Mouse (Mus musculus) neural tube, embryonic 12.5 days (tissue): Measurements from ENCODE around the gene Cpne9. TPM values are rescaled to one million over a fixed set of nuclear protein-coding genes. Genes with fewer than 3 reads are reported as not detected.

Experiments
- ATAC-seq: fragments of 200-750 bp; cut with Nextera tagmentation; 2 replicates; pipeline ENCODE4 v1.8.0; 2017; ENCODE audit warnings: low read depth, mild to moderate bottlenecking, moderate TSS enrichment, moderate library complexity; ENCODE audit not compliant: low FRiP score
- H3K27ac ChIP-seq: fragments of 300-500 bp; sonication (generic); 2 replicates; pipeline ENCODE4 v1.5.1; 2016
- H3K27me3 ChIP-seq: fragments of 300-500 bp; sonication (generic); replicated peaks from 2 replicates; pipeline ENCODE4 v1.6.1; 2016; ENCODE audit warnings: mild to moderate bottlenecking
- H3K36me3 ChIP-seq: fragments of 300-500 bp; sonication (generic); 2 replicates; pipeline ENCODE4 v1.6.1; 2016; ENCODE audit warnings: mild to moderate bottlenecking
- H3K4me1 ChIP-seq: fragments of 300-500 bp; sonication (generic); 2 replicates; pipeline ENCODE4 v1.6.1; 2016
- H3K4me2 ChIP-seq: fragments of 300-500 bp; sonication (generic); replicated peaks from 2 replicates; pipeline ENCODE4 v1.6.1; 2016; ENCODE audit warnings: mild to moderate bottlenecking
- H3K4me3 ChIP-seq: fragments of 300-500 bp; sonication (generic); 2 replicates; pipeline ENCODE4 v1.5.1; 2016
- H3K9ac ChIP-seq: fragments of 300-500 bp; sonication (generic); 2 replicates; pipeline ENCODE4 v1.6.1; 2016; ENCODE audit warnings: mild to moderate bottlenecking
- H3K9me3 ChIP-seq: fragments of 300-500 bp; sonication (generic); 2 replicates; pipeline ENCODE4 v1.6.1; 2016; ENCODE audit warnings: mild to moderate bottlenecking
- WGBS: fragments of 180-500 bp; shearing (Covaris S2); methylation state at CpG from one replicate; pipeline ENCODE4 v1.1.7; 2016; 5-methylcytosine and 5-hydroxymethylcytosine counted together
- polyA plus RNA-seq: library from polyadenylated mRNA; unstranded; fragments of >200 nt; fragmentation: Nextera tagmentation; extraction: Ambion mirVana; gene quantifications from 2 replicates; pipeline ENCODE4 v1.2.1, GENCODE M21; 2016

Gene Cpne9
- polyA plus RNA-seq, 1 experiment from 2014 or later: 0.56 TPM

- no peaks in the 10 kb centered on the region for H3K4me1 ChIP-seq
- ATAC-seq: no peak
- WGBS: 83% methylated on average over 2 of the region's 2 CpGs
- no peak overlapping the region for H3K9ac ChIP-seq
- no peak overlapping the region for H3K4me3 ChIP-seq
- H3K27me3 ChIP-seq: no peaks in the 10 kb centered on the region
- no peak overlapping the region for H3K27ac ChIP-seq
- no peaks in the 10 kb centered on the region for H3K36me3 ChIP-seq
- no peak overlapping the region for H3K4me2 ChIP-seq
- no peaks in the 10 kb centered on the region for H3K9me3 ChIP-seq
Observed at GRCm38 (mm10) chr6:113296046-113296445, 13.9 kb downstream of the Cpne9 start.

DNA sequence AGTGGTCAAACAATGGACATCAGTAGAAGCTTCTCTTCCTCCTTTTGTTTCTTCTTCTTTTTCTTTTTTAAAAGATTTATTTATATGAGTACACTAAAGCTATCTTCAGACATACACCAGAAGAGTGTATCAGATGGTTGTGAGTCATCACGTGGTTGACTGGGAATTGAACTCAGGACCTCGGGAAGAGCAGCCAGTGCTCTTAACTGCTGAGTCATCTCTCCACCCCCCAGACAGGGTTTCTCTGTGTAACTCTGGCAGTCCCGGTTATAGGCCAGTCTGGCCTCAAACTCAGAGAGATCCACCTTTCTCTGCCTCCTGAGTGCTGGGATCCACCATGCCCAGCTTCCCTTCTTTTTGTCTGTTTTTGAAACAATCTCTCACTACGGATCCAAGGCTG, 14.5 kb downstream of the Cpne9 start:
- H3K36me3 ChIP-seq: no peaks in the 10 kb centered on the region
- no peak for ATAC-seq
- H3K4me3 ChIP-seq: no peak overlapping the region
- H3K4me2 ChIP-seq: no peak overlapping the region
- H3K9me3 ChIP-seq: no peaks in the 10 kb centered on the region
- no peaks in the 10 kb centered on the region for H3K27me3 ChIP-seq
- H3K27ac ChIP-seq: no peak overlapping the region
- no peaks in the 10 kb centered on the region for H3K4me1 ChIP-seq
- WGBS: 76% methylated on average over 4 of the region's 4 CpGs
- no peak overlapping the region for H3K9ac ChIP-seq

- no peak for ATAC-seq
- Histone ChIP-seq H3K4me3 (no peak overlapping the region), H3K9me3 (no peaks in the 10 kb centered on the region), H3K27me3 (no peaks in the 10 kb centered on the region), H3K9ac (no peak overlapping the region), H3K4me2 (no peak overlapping the region), H3K36me3 (no peaks in the 10 kb centered on the region), H3K4me1 (peaks cover 4% of the 10 kb centered on the region; the same call in 1 of the 2 replicates), H3K27ac (no peak overlapping the region)
- 84% methylated on average over 5 of the region's 5 CpGs for WGBS
Observed at GRCm38 (mm10) chr6:113301350-113301749, 19.2 kb downstream of the Cpne9 start.

DNA sequence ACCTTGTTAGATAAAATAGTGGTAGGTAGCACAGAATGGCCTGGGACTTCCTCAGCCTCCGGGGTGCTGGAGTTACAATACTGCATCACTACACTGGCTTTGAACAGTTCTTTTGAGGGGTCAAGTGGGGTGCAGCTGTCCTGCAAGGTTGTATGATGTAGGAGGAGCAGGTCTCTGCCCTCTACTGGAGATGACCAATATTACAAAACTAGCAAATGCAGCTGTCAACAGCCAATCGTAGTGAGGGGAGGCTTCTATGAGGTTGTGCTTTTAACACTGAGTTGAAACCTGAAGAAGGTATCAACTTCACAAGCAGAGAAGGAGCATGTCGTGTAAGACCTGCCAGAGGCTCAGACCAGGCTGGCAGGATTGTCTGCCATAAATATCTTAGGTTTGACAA, 20.2 kb downstream of the Cpne9 start:
- Histone ChIP-seq H3K4me2 (no peak overlapping the region), H3K27me3 (no peaks in the 10 kb centered on the region), H3K36me3 (no peaks in the 10 kb centered on the region), H3K27ac (no peak overlapping the region), H3K4me3 (no peak overlapping the region), H3K4me1 (peaks cover 4% of the 10 kb centered on the region; the same call in 1 of the 2 replicates), H3K9ac (no peak overlapping the region), H3K9me3 (no peaks in the 10 kb centered on the region)
- ATAC-seq: no peak
- WGBS: 30% methylated on average over 3 of the region's 3 CpGs

DNA sequence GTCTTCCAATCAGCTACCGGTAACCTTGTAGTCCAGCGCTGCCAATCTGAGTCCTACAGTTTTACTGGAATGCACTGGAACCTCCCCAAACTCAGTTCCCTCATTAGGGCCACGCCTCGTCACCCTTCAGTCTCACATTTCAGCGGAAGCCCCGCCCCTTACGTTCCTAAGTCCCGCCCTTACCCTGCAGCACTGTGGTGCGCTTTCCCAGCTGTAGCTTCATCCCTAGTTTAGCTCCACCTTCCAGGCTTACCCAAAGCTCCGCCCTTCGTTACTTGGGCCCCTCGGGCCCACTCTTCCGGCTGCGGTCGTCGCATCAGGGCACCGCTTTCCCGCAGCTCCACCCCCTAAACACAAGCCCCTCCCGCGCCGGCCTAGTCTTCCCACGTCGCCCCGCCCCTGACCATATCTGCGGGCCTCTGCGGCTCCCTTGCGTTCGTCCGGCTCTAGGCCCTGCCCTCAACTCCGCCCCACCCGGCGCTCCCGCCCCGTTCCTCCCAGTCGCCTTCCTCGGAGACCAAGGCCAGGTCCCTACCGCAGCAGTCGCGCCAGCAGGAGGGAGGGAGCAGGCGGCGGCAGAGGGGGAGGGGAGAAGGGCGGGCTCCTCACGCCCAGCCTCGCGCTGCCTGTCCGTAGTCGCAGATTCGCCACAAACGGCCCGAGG, 24.3 kb downstream of the Cpne9 start:
- under 1% methylated on average over 50 of the region's 50 CpGs for WGBS
- peak overlapping the region; percentile 95 for H3K4me3 ChIP-seq

DNA sequence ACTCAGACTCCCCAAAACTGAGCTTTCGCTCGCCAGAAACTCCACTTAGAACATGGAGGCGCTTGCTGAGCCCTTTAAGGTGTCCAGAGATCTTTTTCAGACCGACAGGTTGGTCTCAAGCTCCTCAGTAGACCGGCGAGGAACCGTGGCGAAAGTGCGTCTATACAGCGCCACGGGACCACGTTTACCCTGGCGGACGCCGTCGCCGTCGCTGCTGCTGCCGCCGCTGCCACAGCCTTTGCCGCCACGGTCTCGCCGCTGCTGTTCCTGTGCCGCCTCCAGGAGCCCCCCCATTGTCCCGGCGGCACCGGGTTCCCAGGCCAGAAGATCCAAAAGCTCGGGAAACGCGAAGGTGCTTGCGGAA, 24.9 kb downstream of the Cpne9 start, which contains the start of gene Brpf1:
TSS of gene Brpf1 (plus strand) at position 152 of the 364 bp plus-strand sequence.
- H3K27ac ChIP-seq: peak within 1 kb of the TSS; percentile 98
- H3K27me3 ChIP-seq: no peaks in the 10 kb centered on the region
- H3K9ac ChIP-seq: peak within 1 kb of the TSS; percentile 96
- peak within 1 kb of the TSS; percentile 99 for H3K4me2 ChIP-seq
- no peaks in the 10 kb centered on the region for H3K9me3 ChIP-seq
- 0% methylated on average over 32 of the region's 32 CpGs for WGBS
- peaks cover 16% of the 10 kb centered on the region for H3K4me1 ChIP-seq
- peaks cover 15% of the 10 kb centered on the region for H3K36me3 ChIP-seq
- peak; percentile 60 for ATAC-seq
- peak within 1 kb of the TSS; percentile 95 for H3K4me3 ChIP-seq

More for the DNA sequence above, 24.3 kb downstream of the Cpne9 start:
- peaks cover 15% of the 10 kb centered on the region for H3K36me3 ChIP-seq
- no peaks in the 10 kb centered on the region for H3K27me3 ChIP-seq
- peaks cover 16% of the 10 kb centered on the region for H3K4me1 ChIP-seq
- H3K9ac ChIP-seq: peak overlapping the region; percentile 96
- H3K9me3 ChIP-seq: no peaks in the 10 kb centered on the region
- ATAC-seq: peak; percentile 98
- peak overlapping the region; percentile 98 for H3K27ac ChIP-seq
- peak overlapping the region; percentile 99 for H3K4me2 ChIP-seq

DNA sequence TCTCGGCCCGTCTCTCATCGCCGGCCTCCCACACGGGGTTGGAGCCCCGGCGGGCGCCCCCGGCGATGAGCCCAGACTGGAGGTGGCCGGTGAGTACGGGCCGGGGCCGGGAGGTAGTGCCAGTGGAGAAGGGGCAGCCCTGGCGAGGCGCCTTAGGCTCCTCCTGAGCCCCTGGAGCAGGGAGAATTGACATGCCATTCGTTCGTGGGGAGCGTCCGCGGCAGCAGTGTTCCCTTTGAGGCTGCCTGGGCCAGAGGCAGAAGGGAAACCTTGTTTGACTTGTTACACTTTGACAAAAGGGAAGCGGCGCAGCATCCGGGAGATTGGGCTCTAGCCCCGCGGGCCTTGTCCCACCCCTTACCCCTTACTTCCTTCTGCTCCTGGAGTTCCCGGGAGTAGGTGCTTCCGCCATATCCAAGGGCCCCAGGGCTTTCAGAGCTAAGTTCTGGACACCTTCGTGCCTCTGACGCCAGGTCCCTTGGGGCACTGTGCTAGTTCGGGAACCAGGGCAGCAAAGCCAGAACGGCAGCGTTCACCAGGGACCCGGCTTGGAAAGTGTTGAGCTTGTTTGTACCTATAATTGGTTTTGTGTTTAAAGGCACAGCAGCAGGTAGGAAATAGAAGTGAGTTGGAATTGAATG, 25.5 kb downstream of the Cpne9 start:
- WGBS: under 1% methylated on average over 34 of the region's 34 CpGs
- peak; percentile 3; the same call in 1 of the 2 replicates for ATAC-seq

DNA sequence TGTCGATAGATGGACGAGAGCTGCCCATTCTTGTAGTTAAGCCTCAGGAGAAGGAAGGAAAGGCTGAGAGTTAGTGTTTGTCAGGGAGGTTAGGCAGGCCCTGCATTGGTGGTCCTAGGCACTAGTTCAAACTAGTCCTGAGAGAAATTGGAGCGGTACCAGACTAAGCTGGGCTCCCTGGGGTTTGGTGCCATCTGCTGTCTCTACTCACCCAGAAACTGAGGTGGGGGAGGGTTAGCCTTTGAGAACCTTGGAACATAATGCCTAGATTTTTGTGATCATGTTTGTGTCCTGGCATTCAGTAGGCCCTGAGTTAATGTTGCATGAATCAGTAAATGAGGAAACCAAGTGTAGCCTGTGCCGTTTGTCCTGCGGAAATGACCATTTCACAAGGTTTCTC, 26.0 kb downstream of the Cpne9 start:
- peak overlapping the region; percentile 95 for H3K4me3 ChIP-seq
- peaks cover 22% of the 10 kb centered on the region for H3K36me3 ChIP-seq
- H3K27ac ChIP-seq: no peak overlapping the region
- H3K9ac ChIP-seq: peak overlapping the region; percentile 96
- peak overlapping the region; percentile 99 for H3K4me2 ChIP-seq
- peaks cover 16% of the 10 kb centered on the region for H3K4me1 ChIP-seq
- H3K27me3 ChIP-seq: no peaks in the 10 kb centered on the region
- 37% methylated on average over 5 of the region's 5 CpGs for WGBS
- H3K9me3 ChIP-seq: no peaks in the 10 kb centered on the region
- no peak for ATAC-seq

More for the DNA sequence above, 25.5 kb downstream of the Cpne9 start:
- peak overlapping the region; percentile 95 for H3K4me3 ChIP-seq
- H3K9ac ChIP-seq: peak overlapping the region; percentile 96
- H3K4me2 ChIP-seq: peak overlapping the region; percentile 99
- H3K27me3 ChIP-seq: no peaks in the 10 kb centered on the region
- peak overlapping the region; percentile 98 for H3K27ac ChIP-seq
- no peaks in the 10 kb centered on the region for H3K9me3 ChIP-seq
- H3K36me3 ChIP-seq: peaks cover 18% of the 10 kb centered on the region
- peaks cover 16% of the 10 kb centered on the region for H3K4me1 ChIP-seq

DNA sequence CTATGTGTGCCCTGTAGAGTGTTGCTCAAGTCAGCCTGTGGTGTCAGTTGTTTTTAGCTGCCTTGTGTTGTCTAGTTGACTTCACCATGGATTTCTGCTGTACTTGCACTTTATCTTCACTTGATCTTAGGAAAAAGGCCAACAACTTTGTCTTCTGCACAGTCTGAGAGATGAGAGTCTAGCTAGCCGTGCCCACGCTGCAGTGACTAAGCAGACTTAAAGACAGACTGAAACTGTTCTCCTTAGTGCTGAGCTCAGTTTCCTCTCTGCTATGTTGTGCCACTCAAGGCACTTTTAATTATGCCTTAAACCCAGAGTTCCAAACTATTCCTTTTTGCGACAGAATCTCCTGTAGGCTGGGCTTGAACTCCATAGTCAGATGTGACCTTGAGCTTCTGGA, 33.9 kb downstream of the Cpne9 start:
- ATAC-seq: no peak
- no peak overlapping the region for H3K4me2 ChIP-seq
- H3K27ac ChIP-seq: no peak overlapping the region
- no peaks in the 10 kb centered on the region for H3K27me3 ChIP-seq
- H3K4me3 ChIP-seq: no peak overlapping the region
- no peaks in the 10 kb centered on the region for H3K9me3 ChIP-seq
- peaks cover 84% of the 10 kb centered on the region for H3K36me3 ChIP-seq
- 96% methylated on average over 3 of the region's 3 CpGs for WGBS
- H3K4me1 ChIP-seq: no peaks in the 10 kb centered on the region
- H3K9ac ChIP-seq: no peak overlapping the region

DNA sequence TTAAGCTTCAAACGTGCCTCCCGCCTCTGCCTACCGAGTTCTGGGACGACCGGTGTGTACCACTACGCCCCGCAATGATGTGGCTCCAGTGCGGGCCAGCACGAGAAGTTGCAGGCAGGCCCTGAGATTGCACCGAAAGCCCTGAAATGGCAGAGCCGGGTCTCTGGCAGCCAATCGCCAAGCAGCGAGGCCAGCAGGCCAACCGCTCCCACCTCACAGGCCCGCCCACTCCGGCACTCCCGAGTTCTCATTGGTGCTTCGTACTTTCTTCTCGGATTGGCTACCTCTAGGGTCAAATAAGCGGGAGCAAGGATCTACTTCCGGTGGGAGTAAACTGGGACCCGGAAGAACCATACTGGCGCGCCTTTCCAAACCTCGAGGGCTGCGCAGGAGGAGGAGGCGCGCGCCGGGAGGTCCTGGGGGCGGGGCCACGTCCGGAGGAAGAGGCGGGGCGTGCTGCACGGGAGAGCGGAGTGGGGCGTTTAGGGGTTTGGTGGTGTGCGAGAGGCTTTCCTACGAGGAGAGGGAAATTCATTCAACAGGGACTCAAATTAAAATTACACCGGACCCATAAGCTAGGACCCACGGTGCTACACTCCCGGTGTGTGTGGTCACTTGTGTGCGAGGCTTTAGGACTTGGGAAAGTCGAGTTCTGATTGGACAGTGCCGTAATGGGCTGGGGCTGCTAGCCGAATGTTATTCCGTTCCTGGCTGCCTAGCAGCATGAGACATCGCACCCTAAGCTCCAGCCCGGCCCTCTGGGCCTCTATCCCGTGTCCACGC, 44.6 kb downstream of the Cpne9 start, which contains the start of gene Ogg1:
TSS of gene Ogg1 (plus strand) at position 440 of the 783 bp plus-strand sequence.
- H3K27ac ChIP-seq: peak within 1 kb of the TSS; percentile 83
- H3K36me3 ChIP-seq: peaks cover 44% of the 10 kb centered on the region
- peak within 1 kb of the TSS; percentile 47 for H3K4me3 ChIP-seq
- peaks cover 15% of the 10 kb centered on the region for H3K4me1 ChIP-seq
- H3K9me3 ChIP-seq: no peaks in the 10 kb centered on the region
- ATAC-seq: peak; percentile 99
- peak within 1 kb of the TSS; percentile 75 for H3K9ac ChIP-seq
- peak within 1 kb of the TSS; percentile 64 for H3K4me2 ChIP-seq
- WGBS: under 1% methylated on average over 52 of the region's 52 CpGs
- no peaks in the 10 kb centered on the region for H3K27me3 ChIP-seq

GRCm38 (mm10) chr6:113329396-113329795, 47.3 kb downstream of the Cpne9 start:
- no peak for ATAC-seq
- Histone ChIP-seq H3K27ac (no peak overlapping the region), H3K27me3 (no peaks in the 10 kb centered on the region), H3K4me3 (no peak overlapping the region), H3K4me1 (peaks cover 17% of the 10 kb centered on the region), H3K36me3 (peaks cover 35% of the 10 kb centered on the region), H3K4me2 (no peak overlapping the region), H3K9ac (no peak overlapping the region), H3K9me3 (no peaks in the 10 kb centered on the region)
- WGBS: 89% methylated on average over 1 of the region's 1 CpGs

- H3K4me3 ChIP-seq: no peak overlapping the region
- no peak overlapping the region for H3K27ac ChIP-seq
- H3K4me2 ChIP-seq: no peak overlapping the region
- no peaks in the 10 kb centered on the region for H3K27me3 ChIP-seq
- no peak for ATAC-seq
- peaks cover 15% of the 10 kb centered on the region for H3K4me1 ChIP-seq
- peaks cover 41% of the 10 kb centered on the region for H3K36me3 ChIP-seq
- WGBS: 60% methylated on average over 2 of the region's 2 CpGs
- H3K9me3 ChIP-seq: no peaks in the 10 kb centered on the region
- no peak overlapping the region for H3K9ac ChIP-seq
Observed at GRCm38 (mm10) chr6:113330547-113330946, 48.4 kb downstream of the Cpne9 start.
